Mouse (Mus musculus): ENCODE results near the gene Adgrd1.

The Adgrd1 gene

DNA sequence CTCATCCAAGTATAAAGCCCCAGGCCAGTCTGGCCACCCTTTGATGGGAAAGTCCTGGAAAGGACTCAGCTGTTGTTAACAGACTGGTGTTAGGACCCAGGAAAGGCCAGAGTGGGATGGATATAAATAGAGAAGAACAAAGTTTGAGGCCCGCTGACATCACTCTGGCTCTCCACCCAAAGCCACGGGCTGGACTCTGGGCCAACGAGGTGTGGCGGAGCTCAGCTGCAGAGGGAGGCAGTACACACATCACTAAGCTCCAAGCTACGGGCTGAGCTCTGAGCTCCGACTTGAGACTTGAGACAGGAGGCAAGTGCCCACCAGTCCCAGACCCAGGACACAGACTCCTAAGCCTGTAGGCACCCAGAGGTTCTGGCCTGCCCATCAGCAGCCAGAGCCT is at the start of gene Adgrd1:
Gene Adgrd1, plus strand, starts transcription at position 240 of the 400 bp plus-strand sequence.
- no peak for DNase-seq (ENCODE audit: extremely low read depth, low read depth, low spot score)

DNA sequence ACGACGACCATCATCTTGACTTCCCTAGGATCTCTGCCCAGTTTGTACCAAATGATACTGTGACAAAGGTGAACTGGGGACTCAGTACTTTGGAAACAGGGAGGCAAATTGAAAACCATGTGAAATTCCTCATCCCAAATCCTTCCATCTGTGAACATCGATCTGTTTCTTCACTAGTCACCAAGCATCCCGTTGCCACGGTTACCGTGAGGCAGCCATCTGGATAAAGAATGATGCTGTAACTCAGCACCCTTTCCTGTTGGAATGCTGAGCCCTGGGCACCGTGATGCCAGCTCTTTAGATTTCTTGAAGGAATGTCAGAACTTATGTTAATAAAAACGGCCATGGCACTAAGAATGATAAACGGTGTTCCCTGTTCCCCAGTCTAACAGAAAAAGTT is 47.2 kb upstream of the Adgrd1 start:
- DNase-seq (ENCODE audit: extremely low read depth, low read depth, low spot score), result no peak

DNA sequence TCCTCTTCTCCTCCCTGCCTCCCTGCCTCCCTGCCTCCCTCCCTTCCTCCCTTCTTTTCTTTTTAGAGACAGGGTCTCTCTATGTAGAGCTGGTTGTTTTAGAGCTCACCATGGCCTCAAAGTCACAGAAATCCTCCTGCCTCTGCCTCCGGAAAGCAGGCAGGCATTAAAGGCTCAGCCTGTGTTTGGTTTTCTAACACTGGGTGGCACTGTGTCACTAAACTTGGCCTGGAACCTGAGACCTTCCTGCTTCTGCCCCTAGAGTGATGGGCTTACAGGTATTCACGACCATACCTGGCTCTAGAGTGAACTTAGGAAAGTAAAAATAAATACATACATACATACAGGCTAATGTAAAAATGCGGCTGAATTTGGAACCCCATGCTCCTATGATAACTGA is 44.6 kb upstream of the Adgrd1 start:
- no peak for DNase-seq (ENCODE audit: extremely low read depth, low read depth, low spot score)

DNA sequence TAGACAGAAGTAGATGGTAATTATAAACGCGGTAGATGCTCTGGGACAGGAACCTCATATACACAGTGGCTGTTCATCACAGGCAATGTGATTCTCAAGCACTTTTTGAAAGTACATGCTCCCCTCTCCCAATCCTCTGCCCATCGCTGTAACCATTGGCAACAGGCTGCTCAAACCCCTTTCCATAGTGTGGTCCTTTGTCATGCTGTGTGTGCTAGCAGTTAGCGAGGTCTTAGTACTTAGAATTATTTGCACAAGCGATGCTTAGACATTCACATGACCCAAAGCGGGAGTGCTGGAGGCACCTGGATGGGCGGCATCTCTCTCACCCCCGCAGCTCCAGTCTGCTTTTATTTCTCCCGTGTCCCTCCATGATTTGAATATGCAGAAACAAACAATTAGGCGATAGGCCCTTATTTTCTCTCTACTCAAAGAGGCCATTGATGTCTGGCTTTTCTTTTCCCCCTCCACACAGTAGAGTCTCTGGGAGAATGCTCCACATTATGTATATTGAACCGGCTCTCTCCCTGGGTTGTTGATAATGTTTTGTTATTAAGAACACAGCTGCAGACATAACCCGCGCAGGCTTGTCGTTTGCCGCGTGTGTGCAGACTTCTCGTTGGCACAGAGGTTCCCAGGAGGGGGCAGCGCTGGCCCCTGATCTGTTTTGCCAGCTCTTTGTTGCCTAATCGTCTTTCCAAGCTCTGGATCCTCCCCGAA is 43.8 kb upstream of the Adgrd1 start:
- no peak for DNase-seq (ENCODE audit: extremely low read depth, low read depth, low spot score)

DNA sequence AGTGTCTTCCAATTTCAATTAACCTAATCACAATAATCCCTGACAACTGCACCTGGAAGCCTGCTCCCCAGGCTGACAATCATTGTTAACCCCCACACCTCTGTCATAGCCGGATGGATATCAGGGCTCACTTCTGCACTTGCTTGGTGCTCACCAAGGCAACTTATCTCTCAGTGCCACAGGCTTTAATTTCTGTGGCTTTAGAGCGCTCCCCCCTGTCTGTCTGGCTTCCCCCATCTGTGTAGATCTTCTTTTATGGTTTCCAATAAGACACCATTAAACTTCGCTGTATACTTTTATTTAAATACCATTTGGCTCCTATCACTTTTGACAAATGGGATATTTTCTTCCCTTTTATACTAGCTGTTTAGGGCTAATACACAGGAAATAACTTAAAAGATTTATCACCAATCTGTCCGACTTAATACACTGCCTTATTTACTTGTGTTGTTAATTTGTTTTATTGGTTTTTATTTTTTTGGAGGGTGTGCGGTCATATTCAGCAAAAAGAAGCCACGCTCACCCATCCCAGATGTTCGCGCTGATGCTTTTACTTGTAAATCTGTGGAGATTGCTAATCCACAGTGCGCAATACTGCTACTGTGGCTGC is 41.8 kb upstream of the Adgrd1 start:
- DNase-seq (ENCODE audit: extremely low read depth, low read depth, low spot score), result no peak

DNA sequence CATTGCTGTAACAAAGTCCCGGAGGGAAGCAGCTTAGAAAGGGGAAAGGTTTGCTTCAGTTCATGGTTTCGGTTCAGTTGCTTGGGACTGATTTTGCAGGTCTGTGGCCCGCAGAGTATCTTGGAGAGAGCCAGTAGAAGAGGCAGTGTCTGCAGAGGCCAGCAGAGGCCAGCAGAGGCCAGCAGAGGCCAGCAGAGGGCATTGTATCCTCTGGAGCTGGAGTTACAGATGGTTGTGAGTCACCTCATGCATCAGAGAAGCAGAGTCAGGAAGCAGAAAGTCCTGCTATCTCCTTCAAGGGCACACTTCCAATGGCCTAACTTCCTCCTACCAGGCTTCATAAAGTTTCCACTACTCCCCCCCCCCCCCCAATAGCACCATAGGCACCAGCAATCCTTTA is 37.4 kb upstream of the Adgrd1 start:
- no peak for DNase-seq (ENCODE audit: extremely low read depth, low read depth, low spot score)

DNA sequence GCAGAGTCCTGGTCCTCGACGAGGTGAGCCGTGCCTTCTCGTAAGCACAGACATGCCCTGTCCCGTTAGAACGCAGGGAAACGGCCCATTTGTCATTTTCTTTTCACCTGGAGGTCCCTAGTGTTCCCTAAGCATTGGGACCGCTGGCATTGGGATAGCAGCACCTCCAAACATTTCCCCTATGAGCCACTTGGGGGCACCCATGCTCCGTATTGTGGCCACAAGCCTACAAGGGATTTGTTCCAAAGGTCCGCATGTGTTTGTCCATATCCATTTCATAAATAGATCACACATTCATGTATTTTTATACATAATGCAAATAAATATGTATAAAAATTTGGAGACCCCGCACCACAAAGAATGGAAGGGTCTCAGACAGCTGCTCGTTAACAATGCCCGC is 35.0 kb upstream of the Adgrd1 start:
- no peak for DNase-seq (ENCODE audit: extremely low read depth, low read depth, low spot score)

DNA sequence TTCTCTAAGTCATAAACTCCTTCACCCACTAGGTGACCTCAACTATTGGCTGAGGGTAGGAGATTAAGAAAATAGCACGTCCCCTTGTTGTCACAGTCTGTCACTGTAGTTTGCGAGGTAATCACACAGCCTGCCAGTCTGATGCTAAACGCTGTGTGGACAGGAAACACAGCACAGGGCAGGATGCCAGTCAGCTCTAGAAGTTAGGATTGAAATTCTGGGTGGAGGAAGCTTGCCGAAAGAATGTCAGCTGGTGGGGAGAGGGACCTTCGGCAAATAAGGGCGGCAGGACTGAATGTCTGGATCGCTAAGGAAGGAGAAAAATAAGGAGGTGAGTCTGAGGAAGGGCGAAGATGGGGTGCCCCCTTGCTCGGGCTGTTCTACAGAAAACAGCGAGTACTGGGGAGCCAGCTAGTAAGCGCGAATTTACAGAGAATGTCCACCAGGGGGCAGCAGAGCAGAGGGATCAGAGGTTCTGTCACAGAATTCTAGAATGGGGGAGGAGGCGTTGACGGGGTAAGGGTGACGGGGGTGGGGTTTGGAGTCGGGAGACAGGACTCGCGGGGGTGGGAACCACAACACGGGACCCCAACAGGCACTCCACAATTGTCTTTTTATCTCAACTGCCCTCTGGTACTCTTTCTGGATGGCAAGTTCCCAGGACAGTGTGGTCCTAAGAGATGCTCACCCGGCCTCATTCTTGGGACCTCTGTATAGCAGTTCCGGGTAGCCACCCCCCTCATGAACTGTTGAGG is 33.3 kb upstream of the Adgrd1 start:
- no peak for DNase-seq (ENCODE audit: extremely low read depth, low read depth, low spot score)

DNA sequence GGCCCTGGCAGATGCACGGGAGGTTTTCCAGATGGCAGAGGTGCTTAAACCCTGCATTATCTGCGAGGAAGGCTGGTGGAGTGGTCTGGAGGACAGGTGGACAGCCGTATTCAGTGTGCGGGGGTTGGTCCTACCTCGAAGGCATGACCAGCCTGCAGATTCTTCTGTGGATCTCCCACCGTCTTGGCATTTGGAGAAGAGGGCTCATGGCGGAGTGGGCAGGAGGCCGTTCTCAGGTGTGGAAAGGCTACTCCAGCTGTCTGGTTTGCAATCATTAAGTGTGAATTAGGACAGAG is 32.8 kb upstream of the Adgrd1 start:
- DNase-seq (ENCODE audit: extremely low read depth, low read depth, low spot score), result no peak

DNA sequence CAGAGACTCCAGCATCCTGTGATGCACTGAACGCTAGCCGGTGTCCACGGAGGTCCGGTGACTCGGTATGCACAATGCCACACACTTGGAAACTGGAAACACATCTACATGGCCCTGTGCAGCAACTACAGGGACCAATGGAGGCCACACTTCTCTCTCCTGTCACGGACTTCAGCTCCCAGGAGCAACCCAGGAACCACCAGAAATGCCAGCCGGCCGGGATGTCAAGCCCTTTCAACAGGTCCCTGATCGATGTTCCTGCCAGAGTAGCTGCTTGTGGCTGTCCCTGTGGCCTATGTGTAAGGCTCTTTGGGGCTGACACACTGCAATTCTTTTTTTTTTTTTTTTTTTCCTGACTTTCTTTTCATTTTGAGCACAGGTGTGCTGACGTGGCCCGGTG is 32.4 kb upstream of the Adgrd1 start:
- no peak for DNase-seq (ENCODE audit: extremely low read depth, low read depth, low spot score)

DNA sequence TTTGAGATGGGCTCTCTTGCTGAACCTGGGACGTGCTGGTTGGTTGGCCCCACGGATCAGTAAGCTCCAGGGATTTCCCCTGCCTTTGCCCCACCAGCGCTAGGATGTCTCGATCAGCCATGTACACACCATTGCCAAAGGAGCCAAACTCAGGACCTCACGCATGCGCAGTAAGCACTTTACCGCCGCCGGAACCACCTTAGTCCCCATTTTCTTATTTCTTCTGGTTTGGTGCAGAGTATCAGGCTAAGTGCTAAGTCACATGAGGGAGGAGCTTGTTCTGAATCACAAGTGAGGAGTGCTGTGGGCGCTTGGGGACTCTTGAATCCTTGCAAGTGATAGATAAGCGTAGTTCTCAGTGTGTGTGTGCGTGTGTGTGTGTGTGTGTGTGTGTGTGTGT is 31.2 kb upstream of the Adgrd1 start:
- DNase-seq (ENCODE audit: extremely low read depth, low read depth, low spot score), result no peak

DNA sequence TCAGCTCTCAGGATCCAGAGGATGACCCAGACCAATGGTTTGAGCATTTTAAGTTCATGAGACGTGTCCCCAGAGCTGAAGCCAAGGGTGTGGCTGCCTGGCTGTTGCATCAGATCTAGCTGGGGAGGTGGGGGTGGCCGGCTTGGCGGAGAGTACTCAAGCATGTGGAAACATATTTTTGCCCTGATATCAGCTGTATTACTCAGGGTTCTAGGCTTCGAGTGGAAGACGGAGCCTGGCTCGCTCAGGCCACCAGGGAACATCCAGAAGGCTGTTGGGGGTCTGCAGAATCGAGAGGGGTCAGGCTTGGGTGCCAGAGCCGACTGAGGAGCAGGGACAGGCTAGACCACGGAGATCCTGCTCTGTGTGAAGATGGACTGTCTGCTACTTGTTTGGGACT is 30.6 kb upstream of the Adgrd1 start:
- no peak for DNase-seq (ENCODE audit: extremely low read depth, low read depth, low spot score)

DNA sequence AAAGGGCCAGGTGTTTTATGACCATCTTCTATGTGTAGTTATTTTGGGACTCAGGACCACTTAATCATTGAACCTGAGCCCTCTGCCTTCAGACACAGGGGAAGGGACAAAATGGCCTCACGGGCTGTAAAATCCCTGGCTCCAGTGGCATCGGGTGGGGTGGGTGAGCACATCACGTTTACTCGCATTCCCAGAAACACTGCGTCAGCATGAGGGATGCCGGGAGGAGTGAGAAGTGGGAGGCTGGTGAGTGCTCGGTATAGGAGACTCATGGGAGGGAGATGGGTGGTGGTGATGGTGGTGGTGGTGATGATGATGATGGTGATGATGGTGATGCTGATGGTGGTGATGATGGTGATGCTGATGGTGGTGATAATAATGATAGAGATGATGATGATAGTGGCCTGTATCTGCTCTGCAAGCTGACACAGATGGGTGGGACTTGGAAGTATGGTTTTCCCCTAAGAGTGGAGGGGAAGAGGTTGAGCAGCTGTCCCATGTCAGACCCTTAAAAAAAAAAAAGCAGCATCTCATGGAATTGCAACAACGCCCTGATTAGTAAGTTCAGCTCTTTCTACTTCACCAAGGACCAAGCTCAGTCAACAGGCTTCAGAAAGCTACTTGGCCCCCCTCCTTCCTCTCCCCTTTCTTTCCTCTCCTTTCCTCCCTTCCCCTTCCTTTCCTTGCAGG is 29.9 kb upstream of the Adgrd1 start:
- no peak for DNase-seq (ENCODE audit: extremely low read depth, low read depth, low spot score)

DNA sequence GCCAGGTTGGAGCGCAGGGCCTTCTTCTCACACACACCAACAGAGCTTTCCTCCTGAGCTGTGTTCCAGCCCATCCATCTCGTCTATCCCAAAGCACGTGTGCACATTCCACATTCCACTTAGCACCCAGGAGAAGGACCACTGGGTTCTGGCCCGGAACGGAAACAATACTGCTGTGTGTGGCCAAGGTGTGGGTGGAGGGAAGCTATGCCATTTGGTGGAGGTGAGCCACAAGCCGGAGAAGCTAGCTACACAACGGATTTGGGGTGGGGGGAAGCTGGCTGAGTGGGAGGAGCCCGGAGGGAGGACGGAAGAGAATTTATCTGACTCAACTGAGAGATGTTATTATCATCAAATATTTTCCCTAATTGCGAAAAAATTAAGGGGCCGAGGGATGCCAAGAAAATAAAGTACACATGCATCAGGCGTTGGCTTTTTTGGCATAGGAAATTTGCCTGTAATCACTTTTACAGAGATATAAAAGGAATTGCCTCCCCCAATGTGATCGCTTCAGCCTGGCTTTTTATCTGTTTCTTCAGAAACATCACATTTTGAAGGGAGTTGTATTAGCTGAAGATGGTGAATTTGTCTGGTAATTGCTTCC is 29.2 kb upstream of the Adgrd1 start:
- DNase-seq (ENCODE audit: extremely low read depth, low read depth, low spot score), result no peak

DNA sequence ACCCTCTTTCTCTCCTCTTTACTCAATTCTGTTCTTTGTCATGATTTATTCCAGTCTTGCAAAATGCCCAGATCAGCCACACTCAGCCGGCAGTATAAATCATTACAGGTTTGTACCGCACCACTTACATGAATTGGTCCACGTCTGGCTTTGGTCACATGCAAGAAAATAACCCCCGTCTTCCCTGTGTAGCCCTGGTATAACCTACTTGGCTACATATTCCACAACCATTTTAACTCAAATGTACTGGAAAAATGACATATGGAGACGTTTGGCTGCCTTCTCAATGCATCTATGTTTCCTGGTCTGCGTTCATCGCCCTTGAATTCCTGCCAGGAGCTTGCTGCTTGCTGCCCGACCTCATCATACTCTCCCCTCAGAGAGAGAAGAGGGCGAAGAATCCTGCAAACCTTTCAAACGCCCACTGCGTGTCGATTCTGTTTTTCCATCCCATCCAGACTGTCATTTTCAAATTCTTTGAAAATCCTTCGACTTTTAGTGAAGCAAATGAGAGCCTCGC is 24.7 kb upstream of the Adgrd1 start:
- DNase-seq (ENCODE audit: extremely low read depth, low read depth, low spot score), result no peak

DNA sequence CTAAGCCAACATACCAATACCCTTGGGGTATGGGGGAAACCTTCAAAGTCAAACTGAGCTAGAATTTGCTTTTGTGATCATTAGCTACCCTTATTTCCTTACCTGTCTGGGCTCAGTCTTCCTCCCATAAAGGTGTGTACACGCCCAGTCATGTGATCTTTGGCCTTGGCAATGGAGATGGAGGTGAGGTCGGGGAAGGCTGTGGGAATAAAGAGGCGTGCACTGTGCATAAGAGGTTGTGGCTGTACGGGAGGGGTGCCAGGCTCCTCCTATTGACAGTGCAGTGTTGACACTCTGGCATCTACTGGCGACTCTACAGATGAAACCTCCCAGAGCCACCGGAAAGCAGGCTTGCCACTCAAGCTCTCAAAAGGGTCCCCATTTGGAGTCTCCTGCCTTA is 23.1 kb upstream of the Adgrd1 start:
- no peak for DNase-seq (ENCODE audit: extremely low read depth, low read depth, low spot score)

DNA sequence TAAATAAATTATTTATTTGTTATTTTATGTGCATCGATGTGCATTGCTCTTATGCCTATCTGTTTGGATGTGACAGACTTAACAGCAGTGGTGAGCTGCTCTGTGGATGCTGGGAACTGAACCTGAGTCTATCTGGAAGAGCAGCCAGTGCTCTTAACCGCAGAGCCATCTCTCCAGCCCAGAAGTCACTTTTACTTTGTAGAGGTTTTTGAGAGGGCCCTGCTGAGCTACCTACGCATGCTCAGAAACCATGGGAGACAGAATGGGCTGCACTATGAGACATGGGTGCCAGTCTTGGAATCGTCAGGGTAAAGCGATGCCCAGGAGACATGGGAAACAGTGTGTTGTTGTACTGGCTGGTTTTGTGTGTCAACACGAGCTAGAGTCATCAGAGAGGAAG is 20.5 kb upstream of the Adgrd1 start:
- no peak for DNase-seq (ENCODE audit: extremely low read depth, low read depth, low spot score)

DNA sequence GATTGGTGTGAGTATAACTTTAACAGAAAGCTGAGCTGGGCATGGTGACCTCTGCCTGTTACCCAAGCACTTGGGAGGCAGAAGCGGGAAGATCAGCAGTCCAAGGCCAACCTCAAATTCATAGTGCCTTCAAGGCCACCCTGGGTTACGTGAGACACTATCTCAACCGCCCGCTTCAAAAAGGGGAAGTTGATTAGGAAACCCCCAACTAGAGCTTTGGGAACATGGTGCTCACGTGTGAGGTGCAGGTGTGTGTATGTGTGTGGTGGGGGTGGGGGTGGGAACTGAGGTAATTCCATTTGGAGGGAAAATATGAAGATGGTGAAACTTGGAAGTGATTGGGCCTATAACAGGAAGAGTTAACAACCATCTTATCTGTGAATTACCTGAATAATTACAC is 19.3 kb upstream of the Adgrd1 start:
- no peak for DNase-seq (ENCODE audit: extremely low read depth, low read depth, low spot score)

DNA sequence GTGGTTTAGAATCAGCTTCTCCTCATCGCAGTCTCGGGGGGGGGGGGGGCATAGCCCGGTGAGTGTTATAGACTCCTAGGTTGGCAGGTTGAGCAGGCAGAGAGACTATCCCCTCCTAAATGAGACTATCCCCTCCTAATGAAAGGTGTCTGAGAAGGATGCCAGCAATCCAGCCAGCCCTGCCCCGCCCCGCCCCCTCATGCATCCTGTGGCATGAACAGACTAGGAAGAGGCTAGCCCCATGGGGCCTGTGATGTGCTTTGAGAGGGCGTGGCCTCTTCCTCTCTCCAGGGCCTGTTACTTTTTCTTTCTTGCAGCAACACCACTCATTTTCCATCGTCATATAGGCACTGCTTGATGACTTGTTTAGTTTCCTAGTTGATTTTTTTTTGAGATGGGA is 15.0 kb upstream of the Adgrd1 start:
- no peak for DNase-seq (ENCODE audit: extremely low read depth, low read depth, low spot score)

DNA sequence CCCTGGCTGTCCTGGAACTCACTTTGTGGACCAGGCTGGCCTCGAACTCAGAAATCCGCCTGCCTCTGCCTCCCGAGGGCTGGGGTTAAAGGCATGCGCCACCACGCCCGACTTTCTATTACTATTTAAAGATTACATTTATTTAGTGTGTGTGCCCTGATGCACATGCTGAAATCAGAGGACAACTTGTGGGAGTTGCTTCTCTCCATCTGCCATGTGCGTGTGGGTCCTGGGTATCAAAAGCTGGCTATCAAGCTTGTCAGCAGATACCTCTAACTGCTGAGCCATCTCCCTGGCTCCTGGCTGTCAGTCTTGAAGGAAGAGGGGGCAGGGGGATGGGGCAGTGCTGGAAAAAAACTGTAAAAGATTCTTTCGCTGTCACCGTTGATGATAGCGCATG is 11.4 kb upstream of the Adgrd1 start:
- no peak for DNase-seq (ENCODE audit: extremely low read depth, low read depth, low spot score)

DNA sequence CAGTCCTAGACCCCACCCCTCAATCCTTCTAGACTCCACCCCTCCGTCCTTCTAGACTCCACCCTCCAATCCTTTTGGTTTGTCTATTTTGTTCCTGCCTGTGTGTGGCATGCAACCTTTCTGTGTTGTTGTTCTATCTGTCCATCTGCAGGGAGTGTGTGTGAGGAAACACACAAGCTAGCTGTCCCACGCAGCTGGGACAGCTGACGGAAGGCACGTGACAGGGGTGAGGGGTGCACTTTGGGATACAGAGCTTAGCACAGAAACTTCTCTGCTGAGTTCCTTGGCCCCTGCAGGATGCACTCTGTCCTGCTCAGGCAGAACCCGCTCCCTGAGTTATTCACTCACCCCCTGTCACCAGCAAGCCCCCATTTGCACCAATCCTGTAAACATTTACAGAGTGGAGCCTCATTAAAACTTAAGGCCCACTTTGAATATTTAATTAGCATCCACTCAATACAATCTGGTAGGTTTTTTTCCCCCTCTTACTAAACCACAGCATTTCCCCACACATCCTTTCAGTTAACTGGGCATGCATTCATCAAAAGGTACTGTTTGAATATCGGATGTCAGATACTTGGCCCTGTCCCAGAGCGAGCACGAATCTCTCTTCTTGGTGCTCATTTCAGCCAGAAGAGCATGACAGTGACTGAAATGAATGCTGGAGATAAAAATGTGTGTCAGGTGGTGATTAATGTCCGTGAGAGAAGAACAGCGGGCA is 4.0 kb upstream of the Adgrd1 start:
- no peak for DNase-seq (ENCODE audit: extremely low read depth, low read depth, low spot score)
